Mouse (Mus musculus): ENCODE measurements around the gene Hs3st4. TPM values are rescaled to one million over a fixed set of nuclear protein-coding genes. Genes with fewer than 3 reads are reported as not detected.

The Hs3st4 gene
- polyA plus RNA-seq, 2 experiments: not detected

DNA sequence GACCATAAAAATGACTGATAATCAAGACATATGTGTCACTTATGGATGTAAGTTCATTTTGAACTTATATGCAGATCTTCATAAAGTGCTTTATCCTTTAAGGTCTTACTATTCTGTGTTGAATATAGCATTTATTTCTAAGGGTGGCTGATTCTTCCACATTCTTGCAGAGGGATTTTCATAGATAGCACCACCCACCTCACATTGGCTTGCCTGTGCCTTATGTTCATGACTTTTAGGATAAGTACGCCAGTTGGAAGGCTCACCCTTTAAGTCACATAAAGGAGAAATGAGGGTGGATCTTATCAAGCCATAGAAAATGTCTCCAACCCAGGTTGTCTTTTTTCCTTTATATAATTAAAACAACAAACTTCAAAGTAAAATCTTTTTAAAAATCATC is 180.6 kb downstream of the Hs3st4 start:
- ATAC-seq (ENCODE audit: insufficient read depth): no peak
- Histone ChIP-seq H3K9me3 (ENCODE audit: control insufficient read depth, low read length) (no peaks in the 10 kb centered on the region), H3K36me3 (replicated peaks; ENCODE audit: control insufficient read depth, insufficient read depth, low read depth) (no peaks in the 10 kb centered on the region), H3K4me2 (ENCODE audit: low read depth) (no peak overlapping the region), H3K27ac (no peak overlapping the region), H3K4me1 (replicated peaks; ENCODE audit: control insufficient read depth in 2 of 2, insufficient read depth in 2 of 2, low read length in 1 of 2) (no peaks in the 10 kb centered on the region), H3K9ac (replicated peaks) (no peak overlapping the region), H3K27me3 (ENCODE audit: control insufficient read depth, insufficient read depth, low read length) (no peaks in the 10 kb centered on the region), H3K4me3 (ENCODE audit: insufficient read depth in 1 of 2, low read depth in 2 of 2, low read length in 2 of 2) (no peak overlapping the region)
- DNase-seq (ENCODE audit: low read depth in 3 of 3, low spot score in 3 of 3): no peak
- TF ChIP-seq EP300 (IDR thresholded peaks at IDR 0.05; ENCODE audit: low read depth) (no peak), CTCF (IDR thresholded peaks at IDR 0.05; ENCODE audit: low read depth) (no peak)
- WGBS (ENCODE audit: insufficient replicate concordance): 71% methylated on average over 1 of the region's 1 CpGs

DNA sequence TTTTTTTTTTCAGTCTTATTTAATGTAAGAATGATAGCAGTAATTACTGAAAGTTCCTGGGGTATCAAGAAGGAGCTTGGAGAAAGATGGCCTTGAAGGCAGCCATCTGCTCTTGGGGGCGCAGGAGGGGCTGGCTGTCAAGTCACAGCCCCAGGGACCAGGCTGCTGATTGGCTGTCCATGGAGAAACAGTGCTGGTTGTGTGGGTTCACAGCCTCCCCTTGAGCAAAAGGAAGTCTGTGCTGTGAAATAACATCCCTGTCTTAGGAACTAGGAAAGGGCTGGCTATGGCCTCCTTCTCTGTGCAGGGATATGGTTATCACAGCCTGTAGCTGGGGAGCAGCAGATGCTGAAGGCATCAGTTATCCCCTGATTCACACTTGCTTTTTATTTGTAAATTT is 183.6 kb downstream of the Hs3st4 start:
- Histone ChIP-seq H3K4me1 (replicated peaks; ENCODE audit: control insufficient read depth in 2 of 2, insufficient read depth in 2 of 2, low read length in 1 of 2) (no peaks in the 10 kb centered on the region), H3K9me3 (ENCODE audit: control insufficient read depth, low read length) (no peaks in the 10 kb centered on the region), H3K27me3 (ENCODE audit: control insufficient read depth, insufficient read depth, low read length) (no peaks in the 10 kb centered on the region), H3K36me3 (replicated peaks; ENCODE audit: control insufficient read depth, insufficient read depth, low read depth) (no peaks in the 10 kb centered on the region), H3K9ac (replicated peaks) (no peak overlapping the region), H3K4me2 (ENCODE audit: low read depth) (no peak overlapping the region), H3K27ac (no peak overlapping the region), H3K4me3 (ENCODE audit: insufficient read depth in 1 of 2, low read depth in 2 of 2, low read length in 2 of 2) (no peak overlapping the region)
- WGBS (ENCODE audit: insufficient replicate concordance): 46% methylated on average over 1 of the region's 1 CpGs
- ATAC-seq (ENCODE audit: insufficient read depth) (no peak), DNase-seq (ENCODE audit: low read depth in 3 of 3, low spot score in 3 of 3) (no peak)
- TF ChIP-seq EP300 (IDR thresholded peaks at IDR 0.05; ENCODE audit: low read depth) (no peak), CTCF (IDR thresholded peaks at IDR 0.05; ENCODE audit: low read depth) (no peak)

DNA sequence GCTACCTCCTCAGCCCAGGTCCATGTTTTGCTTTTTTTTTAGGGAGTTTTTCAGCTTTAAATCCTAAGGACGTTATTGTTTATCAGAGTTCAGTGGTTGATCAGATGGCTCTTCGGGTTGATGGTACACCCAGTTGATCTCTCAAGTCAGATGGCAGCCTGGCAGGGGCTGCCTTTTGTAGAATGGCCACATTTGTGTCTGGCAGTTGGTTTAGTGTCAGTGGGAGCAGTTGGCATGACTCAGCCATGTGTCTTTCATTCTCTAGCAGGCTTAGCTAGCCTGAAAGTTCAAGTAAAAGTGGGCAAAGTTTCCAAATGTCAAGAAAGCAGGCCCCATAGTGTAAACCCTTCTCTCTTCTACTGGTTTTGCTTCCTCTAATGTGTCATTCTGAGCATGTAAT is 186.1 kb downstream of the Hs3st4 start:
- no peak for TF ChIP-seq CTCF (IDR thresholded peaks at IDR 0.05; ENCODE audit: low read depth)
- TF ChIP-seq EP300 (IDR thresholded peaks at IDR 0.05; ENCODE audit: low read depth): no peak
- no peaks in the 10 kb centered on the region for H3K9me3 ChIP-seq (ENCODE audit: control insufficient read depth, low read length)
- DNase-seq (ENCODE audit: low read depth in 3 of 3, low spot score in 3 of 3) (no peak), ATAC-seq (ENCODE audit: insufficient read depth) (no peak)
- no peaks in the 10 kb centered on the region for H3K4me1 ChIP-seq (replicated peaks; ENCODE audit: control insufficient read depth in 2 of 2, insufficient read depth in 2 of 2, low read length in 1 of 2)
- H3K27ac ChIP-seq: no peak overlapping the region
- WGBS (ENCODE audit: insufficient replicate concordance): 48% methylated on average over 2 of the region's 2 CpGs
- H3K36me3 ChIP-seq (replicated peaks; ENCODE audit: control insufficient read depth, insufficient read depth, low read depth): no peaks in the 10 kb centered on the region
- no peak overlapping the region for H3K4me2 ChIP-seq (ENCODE audit: low read depth)
- H3K4me3 ChIP-seq (ENCODE audit: insufficient read depth in 1 of 2, low read depth in 2 of 2, low read length in 2 of 2): no peak overlapping the region
- no peak overlapping the region for H3K9ac ChIP-seq (replicated peaks)
- no peaks in the 10 kb centered on the region for H3K27me3 ChIP-seq (ENCODE audit: control insufficient read depth, insufficient read depth, low read length)

GRCm38 (mm10) chr7:124170001-124170400 is 187.3 kb downstream of the Hs3st4 start:
- H3K27ac ChIP-seq: no peak overlapping the region
- TF ChIP-seq CTCF (IDR thresholded peaks at IDR 0.05; ENCODE audit: low read depth) (no peak), EP300 (IDR thresholded peaks at IDR 0.05; ENCODE audit: low read depth) (no peak)
- no peak overlapping the region for H3K4me3 ChIP-seq (ENCODE audit: insufficient read depth in 1 of 2, low read depth in 2 of 2, low read length in 2 of 2)
- DNase-seq (ENCODE audit: low read depth in 3 of 3, low spot score in 3 of 3) (no peak), ATAC-seq (ENCODE audit: insufficient read depth) (no peak)
- H3K9ac ChIP-seq (replicated peaks): no peak overlapping the region
- no peaks in the 10 kb centered on the region for H3K4me1 ChIP-seq (replicated peaks; ENCODE audit: control insufficient read depth in 2 of 2, insufficient read depth in 2 of 2, low read length in 1 of 2)
- WGBS (ENCODE audit: insufficient replicate concordance): 42% methylated on average over 2 of the region's 2 CpGs
- H3K9me3 ChIP-seq (ENCODE audit: control insufficient read depth, low read length): no peaks in the 10 kb centered on the region
- H3K27me3 ChIP-seq (ENCODE audit: control insufficient read depth, insufficient read depth, low read length): no peaks in the 10 kb centered on the region
- H3K36me3 ChIP-seq (replicated peaks; ENCODE audit: control insufficient read depth, insufficient read depth, low read depth): no peaks in the 10 kb centered on the region
- no peak overlapping the region for H3K4me2 ChIP-seq (ENCODE audit: low read depth)

GRCm38 (mm10) chr7:124171992-124172391 is 189.3 kb downstream of the Hs3st4 start:
- H3K4me1 ChIP-seq (replicated peaks; ENCODE audit: control insufficient read depth in 2 of 2, insufficient read depth in 2 of 2, low read length in 1 of 2): no peaks in the 10 kb centered on the region
- H3K9ac ChIP-seq (replicated peaks): no peak overlapping the region
- H3K36me3 ChIP-seq (replicated peaks; ENCODE audit: control insufficient read depth, insufficient read depth, low read depth): no peaks in the 10 kb centered on the region
- TF ChIP-seq CTCF (IDR thresholded peaks at IDR 0.05; ENCODE audit: low read depth) (no peak), EP300 (IDR thresholded peaks at IDR 0.05; ENCODE audit: low read depth) (no peak)
- H3K4me2 ChIP-seq (ENCODE audit: low read depth): no peak overlapping the region
- ATAC-seq (ENCODE audit: insufficient read depth) (no peak), DNase-seq (ENCODE audit: low read depth in 3 of 3, low spot score in 3 of 3) (no peak)
- no peaks in the 10 kb centered on the region for H3K27me3 ChIP-seq (ENCODE audit: control insufficient read depth, insufficient read depth, low read length)
- no peaks in the 10 kb centered on the region for H3K9me3 ChIP-seq (ENCODE audit: control insufficient read depth, low read length)
- H3K27ac ChIP-seq: no peak overlapping the region
- H3K4me3 ChIP-seq (ENCODE audit: insufficient read depth in 1 of 2, low read depth in 2 of 2, low read length in 2 of 2): no peak overlapping the region

Measured in liver, embryonic 14.5 days (tissue).